Mouse (Mus musculus) liver, embryonic 16.5 days (tissue): ENCODE measurements around the gene Pik3ca. TPM values are rescaled to one million over a fixed set of nuclear protein-coding genes. Genes with fewer than 3 reads are reported as not detected.

Experiments
- ATAC-seq: fragments of 200-750 bp; cut with Nextera tagmentation; 2 replicates; pipeline ENCODE4 v1.8.0; 2017; ENCODE audit warnings: low read depth, mild to moderate bottlenecking, moderate number of reproducible peaks, moderate library complexity
- H3K27ac ChIP-seq: fragments of 300-500 bp; sonication (generic); 2 replicates; pipeline ENCODE4 v1.5.1; 2014; ENCODE audit warnings: mild to moderate bottlenecking, low read length
- H3K27me3 ChIP-seq: fragments of 300-500 bp; sonication (generic); 2 replicates; pipeline ENCODE4 v1.6.1; 2014; ENCODE audit warnings: low read depth, low read length, mixed read lengths; ENCODE audit not compliant: control insufficient read depth, insufficient read depth
- H3K36me3 ChIP-seq: fragments of 300-500 bp; sonication (generic); 2 replicates; pipeline ENCODE4 v1.6.1; 2014; ENCODE audit warnings: mild to moderate bottlenecking; ENCODE audit not compliant: control insufficient read depth, insufficient read depth
- H3K4me1 ChIP-seq: fragments of 300-500 bp; sonication (generic); 2 replicates; pipeline ENCODE4 v1.6.1; 2014; ENCODE audit warnings: low read depth, low read length, mixed read lengths; ENCODE audit not compliant: control insufficient read depth
- H3K4me2 ChIP-seq: fragments of 300-500 bp; sonication (generic); 2 replicates; pipeline ENCODE4 v1.6.1; 2014; ENCODE audit warnings: low read depth, low read length, mixed read lengths
- H3K4me3 ChIP-seq: fragments of 300-500 bp; sonication (generic); 2 replicates; pipeline ENCODE4 v1.5.1; 2014; ENCODE audit warnings: low read depth, mild to moderate bottlenecking, low read length
- H3K9ac ChIP-seq: fragments of 300-500 bp; sonication (generic); 2 replicates; pipeline ENCODE4 v1.6.1; 2014; ENCODE audit warnings: low read depth, low read length
- H3K9me3 ChIP-seq: fragments of 300-500 bp; sonication (generic); replicated peaks from 2 replicates; pipeline ENCODE4 v1.6.1; 2016; ENCODE audit warnings: low read length; ENCODE audit not compliant: control insufficient read depth
- WGBS: fragments of 180-500 bp; shearing (Covaris S2); extraction: QIAGEN DNeasy Blood & Tissue Kit; methylation state at CpG from one replicate; pipeline ENCODE4 v1.1.7; 2014; ENCODE audit not compliant: insufficient replicate concordance; 5-methylcytosine and 5-hydroxymethylcytosine counted together
- polyA plus RNA-seq: library from polyadenylated mRNA; unstranded; fragments of >200 nt; fragmentation: Nextera tagmentation; extraction: Ambion mirVana; gene quantifications from 2 replicates; pipeline ENCODE4 v1.2.1, GENCODE M21; 2015

Pik3ca gene
- polyA plus RNA-seq, 1 experiment from 2014 or later: 2.9 TPM

- Histone ChIP-seq H3K27ac (no peak overlapping the region), H3K27me3 (no peaks in the 10 kb centered on the region), H3K36me3 (no peaks in the 10 kb centered on the region), H3K9me3 (no peaks in the 10 kb centered on the region), H3K4me1 (no peaks in the 10 kb centered on the region), H3K4me3 (no peak overlapping the region), H3K9ac (no peak overlapping the region), H3K4me2 (no peak overlapping the region)
- no peak for ATAC-seq
- WGBS: 66% methylated on average over 3 of the region's 3 CpGs
Measured at GRCm38 (mm10) chr3:32483035-32483434, 85.6 kb downstream of the Pik3ca start.

DNA sequence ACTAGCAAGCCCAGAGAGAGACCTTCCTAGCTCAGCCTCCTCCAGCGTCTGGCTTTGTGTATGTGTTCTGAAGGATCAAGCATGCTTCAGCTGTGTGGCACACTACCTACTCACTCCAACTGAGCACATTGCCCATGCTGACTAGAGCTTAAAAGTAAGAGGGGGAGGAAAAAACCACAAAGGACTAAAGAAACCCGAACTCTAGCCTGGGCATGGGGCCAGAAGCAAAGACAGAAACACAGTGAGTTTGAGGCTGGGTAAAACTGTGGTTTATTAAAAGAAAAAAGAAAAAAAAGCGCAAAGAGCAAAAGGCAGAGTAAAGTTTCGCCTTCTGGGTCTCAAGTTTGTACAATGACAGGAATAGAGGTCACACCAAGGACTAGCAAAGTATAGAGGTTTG is 89.1 kb downstream of the Pik3ca start:
- 48% methylated on average over 4 of the region's 4 CpGs for WGBS
- ATAC-seq: no peak

GRCm38 (mm10) chr3:32488172-32488571 is 90.7 kb downstream of the Pik3ca start:
- no peak overlapping the region for H3K4me3 ChIP-seq
- no peak overlapping the region for H3K4me2 ChIP-seq
- 55% methylated on average over 6 of the region's 6 CpGs for WGBS
- H3K4me1 ChIP-seq: no peaks in the 10 kb centered on the region
- ATAC-seq: no peak
- no peaks in the 10 kb centered on the region for H3K9me3 ChIP-seq
- H3K27me3 ChIP-seq: no peaks in the 10 kb centered on the region
- H3K9ac ChIP-seq: no peak overlapping the region
- no peak overlapping the region for H3K27ac ChIP-seq
- H3K36me3 ChIP-seq: no peaks in the 10 kb centered on the region

More for the DNA sequence above, 89.1 kb downstream of the Pik3ca start:
- H3K4me2 ChIP-seq: no peak overlapping the region
- no peak overlapping the region for H3K27ac ChIP-seq
- no peaks in the 10 kb centered on the region for H3K36me3 ChIP-seq
- H3K4me3 ChIP-seq: no peak overlapping the region
- H3K9ac ChIP-seq: no peak overlapping the region
- H3K9me3 ChIP-seq: no peaks in the 10 kb centered on the region
- H3K4me1 ChIP-seq: no peaks in the 10 kb centered on the region
- no peaks in the 10 kb centered on the region for H3K27me3 ChIP-seq

GRCm38 (mm10) chr3:32490076-32490927 is 92.8 kb downstream of the Pik3ca start:
- Histone ChIP-seq H3K9me3 (no peaks in the 10 kb centered on the region), H3K9ac (no peak overlapping the region), H3K27me3 (no peaks in the 10 kb centered on the region), H3K4me1 (no peaks in the 10 kb centered on the region; the same call in none of the 2 replicates), H3K36me3 (no peaks in the 10 kb centered on the region), H3K27ac (no peak overlapping the region), H3K4me3 (no peak overlapping the region), H3K4me2 (no peak overlapping the region)
- WGBS: 56% methylated on average over 15 of the region's 15 CpGs
- ATAC-seq: no peak

GRCm38 (mm10) chr3:32490928-32491315 is 93.5 kb downstream of the Pik3ca start:
- ATAC-seq: no peak
- Histone ChIP-seq H3K27ac (no peak overlapping the region), H3K4me3 (no peak overlapping the region), H3K4me2 (no peak overlapping the region), H3K36me3 (no peaks in the 10 kb centered on the region), H3K27me3 (no peaks in the 10 kb centered on the region), H3K9me3 (no peaks in the 10 kb centered on the region), H3K4me1 (no peaks in the 10 kb centered on the region; the same call in none of the 2 replicates), H3K9ac (no peak overlapping the region)

DNA sequence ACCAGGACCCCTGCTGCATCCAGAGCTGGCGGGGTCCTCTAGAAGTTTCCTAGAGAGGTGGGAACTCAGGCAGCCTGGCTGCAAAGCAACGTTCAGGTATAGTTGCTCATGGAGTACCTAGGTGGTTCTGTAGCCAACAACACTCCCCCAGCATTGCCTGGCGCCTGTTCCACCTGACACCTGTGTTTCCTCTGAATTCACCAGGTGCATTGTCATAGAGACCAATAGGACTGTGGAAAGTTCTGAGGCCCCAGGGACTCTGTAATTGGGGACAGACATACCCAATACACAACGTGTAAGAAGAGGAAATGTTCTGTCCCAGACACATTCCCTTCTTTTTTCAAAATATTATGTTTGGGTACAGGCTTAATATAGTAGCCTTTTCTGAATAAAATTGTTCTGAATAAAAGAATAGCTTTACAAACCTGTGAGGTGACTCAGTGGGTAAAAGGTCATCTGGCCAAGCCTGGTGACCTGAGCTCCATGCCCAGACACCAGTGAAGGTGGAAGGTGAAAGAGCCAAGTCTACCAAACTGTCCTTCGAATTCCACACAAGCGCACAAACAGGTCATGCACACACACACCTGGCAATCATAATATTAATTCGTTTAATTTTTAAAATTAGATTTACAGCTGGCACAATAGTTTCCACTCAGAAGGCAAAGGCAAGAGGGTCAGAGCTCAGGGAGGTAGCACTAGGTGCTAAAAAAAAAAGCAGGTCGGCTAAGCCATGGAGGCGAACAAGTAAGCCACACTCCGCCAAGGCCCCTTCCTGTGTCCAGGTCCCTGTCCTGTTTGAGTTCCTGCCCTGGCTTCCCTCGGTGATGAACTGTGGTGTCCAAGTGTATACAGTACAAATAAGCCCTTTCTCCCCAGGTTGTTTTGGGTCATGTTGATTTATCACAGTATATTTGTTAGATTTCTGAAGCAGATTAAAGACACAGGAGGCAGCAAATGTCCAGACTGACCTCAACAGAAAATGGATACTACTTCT is 94.9 kb downstream of the Pik3ca start, which contains the start of gene Kcnmb3:
Gene Kcnmb3 (minus strand): TSS at position 135 of the 994 bp plus-strand sequence.
- Histone ChIP-seq H3K27ac (no peak within 1 kb of the TSS), H3K36me3 (no peaks in the 10 kb centered on the region)

DNA sequence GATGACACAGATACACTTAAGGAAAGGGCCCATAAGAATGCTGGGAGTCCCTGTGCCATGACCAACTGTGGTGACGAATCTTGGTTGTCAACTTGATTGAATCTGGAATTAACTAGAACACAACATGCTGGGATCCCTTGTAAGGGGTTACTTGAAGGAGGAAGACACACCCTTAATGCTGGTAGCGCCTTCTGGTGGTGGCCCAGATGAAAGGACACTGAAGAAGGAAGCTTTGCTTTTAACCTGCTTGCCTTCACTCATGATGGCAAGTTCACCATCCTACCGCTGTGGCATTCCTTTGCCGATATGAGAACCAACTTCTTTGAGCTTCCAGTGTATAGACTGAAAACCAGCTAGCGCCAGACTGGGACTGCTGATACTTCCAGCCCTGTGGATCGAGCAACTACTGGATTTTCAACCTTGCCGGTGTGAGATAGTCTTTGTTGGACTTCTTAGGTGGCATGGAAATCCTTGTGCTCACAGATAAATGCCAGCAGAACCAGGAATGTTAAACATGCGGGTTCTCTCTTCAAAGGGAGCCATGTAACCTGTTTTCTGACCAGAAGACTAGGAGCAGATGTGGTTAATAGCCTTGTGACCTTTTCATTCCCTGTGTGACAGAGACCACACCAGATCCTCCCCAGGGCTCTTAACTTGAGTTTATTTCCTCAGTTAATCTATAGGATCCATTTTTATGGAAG is 97.1 kb downstream of the Pik3ca start:
- Histone ChIP-seq H3K4me2 (no peak overlapping the region), H3K36me3 (no peaks in the 10 kb centered on the region)
- 54% methylated on average over 8 of the region's 8 CpGs for WGBS

More for the DNA sequence above, 94.9 kb downstream of the Pik3ca start, which contains the start of gene Kcnmb3:
- Histone ChIP-seq H3K27me3 (no peaks in the 10 kb centered on the region), H3K4me3 (no peak within 1 kb of the TSS), H3K9me3 (no peaks in the 10 kb centered on the region), H3K9ac (no peak within 1 kb of the TSS), H3K4me2 (no peak within 1 kb of the TSS), H3K4me1 (no peaks in the 10 kb centered on the region; the same call in none of the 2 replicates)
- 56% methylated on average over 11 of the region's 11 CpGs for WGBS
- ATAC-seq: no peak

DNA sequence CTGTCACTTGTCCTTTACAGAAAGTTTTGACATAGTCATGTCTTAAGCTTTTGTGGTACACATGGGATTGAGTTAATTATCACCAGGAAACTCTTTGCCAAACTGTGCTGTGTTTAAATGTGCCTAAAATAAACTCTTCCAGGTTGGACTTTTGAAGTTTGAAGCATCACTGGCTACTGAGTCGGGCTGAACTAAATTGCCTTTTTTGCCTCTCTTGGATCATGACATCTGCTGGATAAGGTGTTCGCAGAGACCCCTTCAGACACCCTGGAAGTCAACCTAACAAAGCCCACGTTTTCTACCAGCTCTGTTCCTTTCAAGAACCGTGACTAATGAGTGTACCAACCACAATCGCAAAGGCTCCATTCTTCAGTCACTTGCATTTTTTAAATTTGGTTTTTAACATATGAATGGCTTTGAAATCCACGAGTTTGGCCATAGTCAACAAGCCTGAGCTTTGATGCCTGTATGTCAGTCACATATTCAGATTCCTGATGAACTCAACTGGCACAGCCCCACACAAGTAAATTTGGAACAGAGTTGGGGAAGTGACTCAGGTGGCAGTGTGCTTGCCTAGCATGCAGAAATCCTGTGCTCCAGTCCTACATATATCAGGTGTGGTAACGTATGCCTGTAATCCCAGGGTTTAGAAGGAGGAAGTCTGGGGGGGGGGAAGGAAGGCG is 97.8 kb downstream of the Pik3ca start:
- H3K27ac ChIP-seq: no peak overlapping the region
- H3K9ac ChIP-seq: no peak overlapping the region
- ATAC-seq: peak; percentile 45; the same call in 1 of the 2 replicates
- H3K4me3 ChIP-seq: no peak overlapping the region
- H3K27me3 ChIP-seq: no peaks in the 10 kb centered on the region
- H3K9me3 ChIP-seq: no peaks in the 10 kb centered on the region
- no peak overlapping the region for H3K4me2 ChIP-seq
- no peaks in the 10 kb centered on the region for H3K36me3 ChIP-seq
- WGBS: 41% methylated on average over 8 of the region's 8 CpGs
- H3K4me1 ChIP-seq: no peaks in the 10 kb centered on the region; the same call in none of the 2 replicates

More for the DNA sequence above, 97.1 kb downstream of the Pik3ca start:
- H3K27me3 ChIP-seq: no peaks in the 10 kb centered on the region
- H3K9me3 ChIP-seq: no peaks in the 10 kb centered on the region
- no peak overlapping the region for H3K4me3 ChIP-seq
- H3K4me1 ChIP-seq: no peaks in the 10 kb centered on the region; the same call in none of the 2 replicates
- H3K27ac ChIP-seq: no peak overlapping the region
- ATAC-seq: no peak
- H3K9ac ChIP-seq: no peak overlapping the region
